Mouse (Mus musculus): Measurements from ENCODE around the gene Tmed1. TPM values are rescaled to one million over a fixed set of nuclear protein-coding genes. Genes with fewer than 3 reads are reported as not detected.

The Tmed1 gene
- polyA plus RNA-seq (2017; shearing (Covaris generic)) = 4.4 TPM

GRCm38 (mm10) chr9:21509772-21510688, at the start of gene Tmed1:
Gene Tmed1, minus strand, starts transcription at chr9:21510252.

GRCm38 (mm10) chr9:21546789-21547074, 36.7 kb upstream of the Tmed1 start, which contains the start of gene Carm1:
Gene Carm1, plus strand, starts transcription at chr9:21546894.

GRCm38 (mm10) chr9:21525937-21526633, 16.0 kb upstream of the Tmed1 start, which contains the start of gene AB124611:
Gene AB124611, plus strand, starts transcription at chr9:21526176.

Other genes starting within 250 kb of the Tmed1 start
- 75.3 TPM for gene Atg4d, start 245.0 kb downstream of the Tmed1 start, polyA plus RNA-seq (2017; shearing (Covaris generic))
- gene Kri1, start 222.3 kb downstream of the Tmed1 start, polyA plus RNA-seq (2017; shearing (Covaris generic)) = 30.0 TPM
- gene Cdkn2d, start 218.8 kb downstream of the Tmed1 start, polyA plus RNA-seq (2017; shearing (Covaris generic)) = 143 TPM
- 3.5 TPM for gene Ap1m2, start 197.9 kb downstream of the Tmed1 start, polyA plus RNA-seq (2017; shearing (Covaris generic))
- 568 TPM for gene Slc44a2, start 189.6 kb downstream of the Tmed1 start, polyA plus RNA-seq (2017; shearing (Covaris generic))
- 60.6 TPM for gene Ilf3, start 142.4 kb downstream of the Tmed1 start, polyA plus RNA-seq (2017; shearing (Covaris generic))
- 38.4 TPM for gene Qtrt1, start 98.4 kb downstream of the Tmed1 start, polyA plus RNA-seq (2017; shearing (Covaris generic))
- gene Dnm2, start 85.3 kb downstream of the Tmed1 start, polyA plus RNA-seq (2017; shearing (Covaris generic)) = 234 TPM
- 30.7 TPM for gene AB124611, start 15.9 kb upstream of the Tmed1 start, polyA plus RNA-seq (2017; shearing (Covaris generic))
- 78.8 TPM for gene Carm1, start 36.6 kb upstream of the Tmed1 start, polyA plus RNA-seq (2017; shearing (Covaris generic))
- gene Timm29, start 82.5 kb upstream of the Tmed1 start, polyA plus RNA-seq (2017; shearing (Covaris generic)) = 38.1 TPM
- 26.2 TPM for gene Yipf2, start 82.6 kb upstream of the Tmed1 start, polyA plus RNA-seq (2017; shearing (Covaris generic))
- gene Smarca4, start 105.9 kb upstream of the Tmed1 start, polyA plus RNA-seq (2017; shearing (Covaris generic)) = 63.5 TPM
- 30.3 TPM for gene Ldlr, start 213.2 kb upstream of the Tmed1 start, polyA plus RNA-seq (2017; shearing (Covaris generic))